Mouse (Mus musculus): ENCODE data around the gene Nelfcd.

Nelfcd gene

DNA sequence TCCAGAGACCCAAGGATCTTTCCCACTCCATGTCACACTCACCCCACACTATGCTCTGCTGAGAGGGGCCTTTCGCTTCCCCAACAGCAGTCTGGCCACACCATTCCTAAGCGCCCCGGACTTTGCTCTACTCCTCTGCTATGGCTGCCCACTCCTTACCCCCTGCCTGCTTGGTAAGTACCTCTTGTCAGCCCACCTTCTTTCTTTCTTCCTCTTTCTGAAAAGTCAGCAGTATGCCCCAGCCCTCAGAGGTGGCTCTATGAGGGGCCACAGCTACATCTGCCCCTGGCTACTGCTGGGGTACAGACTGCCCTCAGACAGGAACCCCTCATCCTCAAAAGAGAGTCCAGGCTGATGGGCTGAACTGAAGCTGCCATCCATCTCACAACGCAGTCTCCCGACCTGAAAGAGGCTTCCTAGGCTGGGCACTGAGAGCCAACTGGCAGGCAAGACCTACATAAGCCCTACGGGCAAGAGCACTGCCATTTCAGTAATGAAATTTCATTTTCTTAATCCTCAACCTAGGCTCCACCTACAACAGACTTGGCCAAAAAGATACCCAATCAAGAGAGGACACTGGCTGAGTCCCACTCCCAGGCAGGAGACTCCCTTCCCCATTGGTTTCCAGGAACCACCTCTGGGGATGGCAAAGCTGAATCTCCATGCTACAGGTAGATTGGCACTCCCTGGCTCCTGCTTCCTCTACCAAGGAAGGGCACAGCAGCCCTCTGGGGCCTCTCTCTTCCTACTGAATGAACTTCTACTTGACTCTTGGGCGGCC is 21.5 kb downstream of the Nelfcd start:
- no peak for DNase-seq (ENCODE audit: extremely low spot score)

DNA sequence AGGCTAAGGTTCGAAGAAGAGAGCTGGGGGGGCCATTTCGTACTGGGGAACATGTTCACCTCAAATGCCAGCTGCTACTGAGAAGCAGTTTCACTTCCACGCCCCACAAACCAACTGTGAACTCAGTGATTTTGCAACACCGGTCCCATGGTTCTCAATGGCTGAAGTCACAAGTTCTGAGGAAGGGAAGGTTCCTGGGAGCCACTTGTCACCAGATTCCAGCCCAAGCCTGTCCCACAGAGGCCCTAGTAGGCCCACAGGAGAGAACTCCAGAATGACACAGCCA is 22.0 kb downstream of the Nelfcd start:
- no peak for DNase-seq (ENCODE audit: extremely low spot score)

DNA sequence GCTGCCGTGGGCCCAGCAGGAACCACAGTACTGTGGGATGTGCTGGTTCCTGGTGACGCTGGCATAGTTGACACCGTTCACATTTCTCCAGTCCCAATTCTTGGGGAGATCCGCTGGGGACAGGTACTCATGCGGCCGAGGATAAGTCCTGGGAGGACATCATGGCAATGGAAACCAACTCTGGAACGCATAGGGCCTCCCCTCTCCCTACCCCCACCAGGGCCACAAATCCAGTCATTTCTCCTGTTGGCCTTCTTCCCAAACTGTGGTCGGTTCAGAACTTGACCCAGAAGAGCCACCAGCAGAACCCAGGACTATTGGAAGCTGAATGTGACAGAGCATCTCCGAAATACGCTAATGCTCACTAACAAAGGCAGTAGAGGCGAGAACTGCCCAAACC is 22.6 kb downstream of the Nelfcd start:
- DNase-seq (ENCODE audit: extremely low spot score): no peak

DNA sequence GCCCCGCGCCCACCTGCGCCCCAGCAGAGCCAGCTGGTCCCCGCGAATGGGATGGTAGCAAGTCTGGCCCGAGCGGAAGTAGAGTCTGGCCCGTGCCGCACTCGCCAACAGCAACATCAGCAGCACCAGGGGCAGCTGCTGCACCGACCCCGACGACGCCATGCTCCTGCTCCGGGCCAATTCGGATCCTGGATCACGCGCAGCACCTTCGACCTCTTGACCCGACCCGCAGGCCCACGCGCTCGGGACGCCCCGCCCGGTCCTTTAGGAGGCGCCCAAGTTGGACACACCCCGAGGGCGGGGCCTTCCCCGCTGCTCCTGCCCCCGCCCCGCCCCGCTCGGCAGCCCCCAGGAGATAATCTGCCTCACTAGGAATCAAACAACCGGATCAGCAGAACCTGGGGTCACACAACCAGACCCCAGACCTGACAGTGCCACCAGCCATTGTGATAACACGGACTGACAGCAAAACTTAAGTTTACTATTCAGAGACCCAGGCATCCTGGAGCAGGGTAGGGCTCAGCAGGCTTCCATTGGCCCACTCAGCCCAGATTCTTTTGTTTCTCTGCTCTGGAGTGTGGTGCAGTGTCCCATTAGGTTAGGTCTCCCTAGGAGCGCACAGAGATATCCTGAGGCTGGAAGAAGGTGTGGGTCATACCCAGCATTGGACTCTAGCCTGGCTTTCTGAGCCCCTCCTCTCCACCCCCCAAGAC is 23.3 kb downstream of the Nelfcd start, which contains the start of gene Ctsz:
Ctsz (minus strand) TSS at position 303 of the 713 bp plus-strand sequence.
- peak; percentile 79 for DNase-seq (ENCODE audit: extremely low spot score)

DNA sequence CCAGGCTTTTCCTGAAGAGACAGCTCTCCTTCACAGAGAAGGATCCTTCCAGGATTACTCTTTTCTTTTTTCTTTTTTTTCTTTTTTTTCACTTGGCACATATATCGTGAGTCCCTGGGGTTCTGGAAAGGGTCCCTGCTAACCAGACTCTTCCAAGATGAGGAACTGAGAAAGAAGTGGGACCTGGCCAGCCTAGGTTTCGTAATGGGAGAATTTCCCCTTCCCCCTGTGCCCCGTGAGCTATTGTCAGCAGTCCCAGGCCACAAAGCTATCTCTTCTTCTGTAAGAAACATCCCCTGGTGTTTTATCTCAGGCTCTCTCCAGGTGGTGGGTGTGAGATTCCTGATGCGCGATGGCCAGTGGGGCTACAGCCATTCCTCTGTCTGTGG is 23.8 kb downstream of the Nelfcd start:
- DNase-seq (ENCODE audit: extremely low spot score): no peak

DNA sequence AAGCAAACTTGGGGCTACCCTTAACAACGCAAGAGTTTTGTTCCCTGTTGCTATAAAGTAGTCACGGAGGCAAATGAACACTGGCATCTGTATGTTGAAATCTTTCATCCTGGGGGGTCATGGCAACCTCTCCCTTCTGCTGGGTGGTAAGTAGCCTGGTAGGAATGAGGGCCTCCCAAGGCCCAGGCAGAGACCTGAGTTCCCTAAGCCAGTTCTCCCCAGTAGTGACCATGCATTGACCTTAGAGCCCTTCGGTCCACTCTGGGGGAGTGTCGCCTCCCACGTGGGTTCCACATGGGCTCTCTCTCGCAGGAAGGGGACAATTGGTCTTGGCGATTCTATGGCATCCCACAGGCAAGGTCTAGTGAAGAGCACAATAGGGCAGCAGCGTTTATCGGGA is 24.4 kb downstream of the Nelfcd start:
- DNase-seq (ENCODE audit: extremely low spot score): no peak

DNA sequence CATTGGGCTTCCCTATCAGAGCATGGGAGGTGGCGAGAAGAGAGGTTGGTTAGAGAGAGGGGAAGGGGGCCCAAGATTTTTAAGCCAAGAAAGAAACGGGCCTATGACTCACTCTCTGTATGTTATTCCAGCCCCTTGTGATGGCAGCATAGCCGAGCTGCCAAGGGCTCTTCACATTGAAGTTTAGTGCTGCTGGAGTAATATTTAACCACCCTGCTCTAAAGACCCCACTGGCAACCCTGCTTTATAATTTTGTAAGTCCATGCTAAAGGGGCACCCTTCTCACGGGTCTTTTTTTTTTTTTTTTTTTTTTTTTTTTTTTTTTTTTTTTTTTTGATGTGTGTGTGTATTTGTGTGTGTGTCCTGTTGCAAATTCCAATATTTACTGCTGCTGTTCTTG is 26.3 kb downstream of the Nelfcd start:
- no peak for DNase-seq (ENCODE audit: extremely low spot score)

DNA sequence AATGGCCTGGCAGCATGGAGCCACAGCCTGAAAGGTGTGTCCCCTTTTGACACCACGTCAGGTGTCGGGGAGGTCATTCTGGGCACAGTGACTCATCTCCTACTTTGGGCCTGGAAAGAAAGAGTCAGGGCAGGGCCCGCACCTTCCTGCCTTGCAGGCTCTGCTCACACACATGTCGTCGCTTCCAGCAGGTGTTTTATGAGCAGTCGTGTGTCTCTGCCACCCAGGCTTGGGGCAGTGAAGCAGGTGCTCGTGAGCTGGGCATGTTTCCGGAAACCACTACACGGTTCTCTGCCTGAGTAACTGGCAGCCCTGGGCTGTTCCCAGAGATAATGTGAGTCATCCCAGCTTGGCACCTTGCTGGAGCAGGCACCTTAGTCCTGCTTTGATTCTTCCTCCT is 26.9 kb downstream of the Nelfcd start:
- DNase-seq (ENCODE audit: extremely low spot score): no peak

DNA sequence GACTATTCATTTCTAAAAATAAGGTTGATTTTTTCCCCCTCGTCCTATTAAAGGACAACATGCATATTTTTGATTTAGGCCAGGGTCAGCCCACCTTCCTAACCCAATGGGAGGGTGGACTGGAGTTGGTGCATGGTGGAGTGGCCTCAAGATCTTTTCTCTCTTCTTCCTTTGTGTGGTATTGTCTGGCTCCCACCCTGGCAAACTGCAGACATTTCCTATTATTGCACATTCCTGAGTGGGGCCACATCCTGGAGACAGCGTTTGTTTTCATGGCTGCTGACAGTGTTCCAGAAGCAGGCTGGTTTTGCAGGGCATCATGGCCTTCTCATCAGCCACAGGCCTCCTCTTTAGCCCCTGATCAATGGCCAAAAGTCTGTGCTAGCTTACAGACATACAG is 27.4 kb downstream of the Nelfcd start:
- no peak for DNase-seq (ENCODE audit: extremely low spot score)

DNA sequence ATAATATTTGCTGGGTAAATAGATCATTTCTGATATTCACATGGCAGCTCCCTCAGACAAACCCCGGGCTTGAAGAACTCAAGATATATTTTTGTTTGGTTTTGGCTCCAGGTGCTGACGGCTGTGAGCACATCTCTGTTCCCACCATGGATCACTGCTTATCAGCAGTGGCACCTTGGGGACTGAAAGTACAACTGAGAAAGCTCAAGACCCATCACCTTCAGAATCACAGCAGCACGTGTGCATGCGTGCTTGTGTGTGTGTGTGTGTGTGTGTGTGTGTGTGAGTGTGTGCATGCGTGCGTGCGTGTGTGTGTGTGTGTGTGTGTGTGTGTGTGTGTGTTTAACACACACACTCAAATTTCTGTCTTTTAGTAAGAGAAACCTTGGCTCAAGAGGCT is 28.8 kb downstream of the Nelfcd start:
- DNase-seq (ENCODE audit: extremely low spot score): no peak

DNA sequence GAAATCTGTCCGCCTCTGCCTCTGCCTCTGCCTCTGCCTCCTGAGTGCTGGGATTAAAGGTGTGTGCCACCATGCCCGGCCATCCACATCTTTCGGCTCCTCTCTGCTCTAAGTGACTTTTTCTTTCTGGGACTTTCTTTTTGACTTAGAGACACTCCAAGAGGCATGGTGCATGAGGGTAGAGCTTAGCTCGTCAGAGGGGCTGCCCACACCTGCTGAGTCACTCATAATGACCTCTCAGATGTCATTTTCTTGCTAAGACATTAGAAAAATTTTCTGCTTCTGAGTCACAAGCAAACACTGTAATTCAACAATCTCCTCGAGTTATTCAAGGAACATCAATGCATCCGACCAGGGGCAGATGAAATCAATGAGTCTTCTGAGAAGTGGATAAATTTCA is 29.4 kb downstream of the Nelfcd start:
- no peak for DNase-seq (ENCODE audit: extremely low spot score)

DNA sequence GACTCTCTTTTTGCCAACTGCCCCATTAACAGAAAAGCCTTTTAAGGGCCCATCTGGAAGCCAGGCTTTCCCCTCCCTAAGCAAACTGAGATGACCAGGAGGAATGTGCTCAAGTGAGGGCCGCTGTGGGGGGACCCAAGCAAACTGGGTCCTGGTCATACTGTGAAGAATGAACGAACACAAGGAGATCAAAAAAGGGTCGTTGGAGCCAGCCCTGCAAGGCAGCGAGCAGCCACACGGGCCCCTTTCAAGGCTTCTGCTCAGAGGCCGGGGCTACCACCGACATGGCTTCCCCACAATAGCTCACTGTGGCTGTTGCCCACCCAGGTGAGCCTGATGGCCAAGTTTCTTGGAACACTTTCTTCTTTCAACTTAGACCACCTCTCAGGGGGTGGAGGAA is 30.9 kb downstream of the Nelfcd start:
- DNase-seq (ENCODE audit: extremely low spot score): no peak

DNA sequence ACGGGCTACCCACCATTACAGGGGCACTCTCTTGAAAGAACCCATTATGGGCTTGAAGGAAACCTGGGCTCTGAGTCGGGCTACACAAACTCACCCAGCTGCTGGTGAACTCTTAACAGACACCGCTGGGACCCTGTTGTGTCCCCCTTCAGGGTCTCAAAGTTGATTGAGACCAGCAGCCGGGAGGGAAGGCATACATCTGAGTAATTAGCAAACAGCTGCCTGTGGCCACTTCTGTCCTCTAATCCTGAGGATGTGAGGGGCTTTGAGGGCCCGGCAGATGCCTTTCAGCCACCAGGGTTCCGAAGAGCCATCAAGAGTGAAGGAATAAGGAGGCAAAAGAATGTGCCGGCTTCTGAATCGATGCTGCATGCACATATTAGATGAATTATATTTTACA is 31.3 kb downstream of the Nelfcd start:
- DNase-seq (ENCODE audit: extremely low spot score): no peak

DNA sequence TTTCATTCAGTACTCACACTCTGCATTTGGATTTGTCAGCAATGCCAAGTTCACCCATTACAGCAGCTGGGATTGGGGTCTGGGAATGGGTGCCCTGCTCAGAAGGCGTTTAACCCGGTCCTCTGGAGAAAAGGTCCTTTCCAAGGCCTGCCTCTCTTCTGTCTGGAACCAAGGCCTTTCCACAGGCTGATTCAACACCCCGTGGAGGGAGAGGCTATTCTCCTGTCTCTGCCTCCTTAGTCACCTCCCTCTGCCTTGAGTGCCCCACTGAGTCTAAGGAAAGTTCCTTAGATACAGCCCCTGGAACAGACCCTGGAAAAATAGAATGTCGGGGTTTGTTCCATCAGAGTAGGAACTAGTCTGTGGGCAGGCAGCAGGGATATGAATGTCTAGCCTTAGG is 32.8 kb downstream of the Nelfcd start:
- DNase-seq (ENCODE audit: extremely low spot score): no peak

DNA sequence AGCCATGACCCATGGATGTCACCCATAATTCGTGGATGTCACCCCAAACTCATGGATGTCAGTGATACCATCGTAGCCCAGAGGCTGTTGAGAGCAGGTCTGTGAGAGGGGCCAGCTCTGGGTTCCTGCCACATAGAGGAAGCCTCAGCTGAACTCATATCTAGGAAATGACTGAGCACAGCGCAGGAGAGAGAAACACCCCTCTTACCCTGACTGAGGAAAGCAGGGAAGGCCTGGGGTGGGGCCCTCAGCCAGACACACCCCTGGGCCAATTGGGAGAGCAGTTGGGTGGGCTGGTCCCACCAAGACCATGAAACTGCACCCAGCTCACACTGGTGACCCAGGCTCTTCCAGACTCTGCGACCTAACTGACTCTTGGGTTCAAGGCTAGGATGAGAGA is 34.7 kb downstream of the Nelfcd start, which contains the start of gene Tubb1:
Tubb1 (plus strand) TSS at position 343 of the 400 bp plus-strand sequence.
- no peak for DNase-seq (ENCODE audit: extremely low spot score)

DNA sequence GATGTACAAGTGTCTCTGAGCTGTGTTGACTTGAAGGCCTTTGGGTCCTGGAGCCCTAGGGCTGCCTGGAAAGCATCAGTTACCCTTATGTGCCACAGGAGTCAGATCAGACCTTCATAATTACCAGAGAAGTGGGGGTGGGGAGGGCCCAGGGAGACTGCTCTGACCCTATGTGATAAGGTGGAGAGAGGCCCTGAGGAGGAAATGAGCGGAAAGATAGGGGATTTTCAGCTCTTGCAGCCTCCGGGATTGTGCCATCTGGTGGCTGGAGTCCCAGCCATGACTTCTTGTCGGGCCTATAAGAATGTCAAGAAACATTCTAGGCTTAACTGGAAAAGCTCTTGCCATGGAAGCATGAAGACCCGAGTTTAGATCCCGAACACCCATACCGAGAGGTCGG is 38.1 kb downstream of the Nelfcd start:
- no peak for DNase-seq (ENCODE audit: extremely low spot score)

DNA sequence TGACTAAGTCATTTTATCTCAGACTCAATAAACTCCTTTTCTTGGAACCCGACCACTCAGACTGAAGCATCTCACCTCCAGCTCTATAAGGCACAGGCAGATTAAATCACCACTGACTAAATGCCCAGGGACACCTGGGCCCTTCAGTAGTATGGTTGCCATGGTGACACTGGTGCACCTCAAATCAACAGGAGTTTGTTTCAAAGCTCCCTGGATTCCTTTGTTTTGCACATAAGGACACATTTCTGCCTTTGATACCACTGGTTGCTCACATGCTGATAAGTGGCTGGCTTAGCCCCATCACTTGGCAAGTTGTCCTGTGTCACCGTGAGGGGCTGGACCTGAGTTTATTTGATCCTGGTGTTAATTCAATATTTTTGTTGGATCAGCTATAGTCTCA is 43.8 kb downstream of the Nelfcd start:
- no peak for DNase-seq (ENCODE audit: extremely low spot score)

DNA sequence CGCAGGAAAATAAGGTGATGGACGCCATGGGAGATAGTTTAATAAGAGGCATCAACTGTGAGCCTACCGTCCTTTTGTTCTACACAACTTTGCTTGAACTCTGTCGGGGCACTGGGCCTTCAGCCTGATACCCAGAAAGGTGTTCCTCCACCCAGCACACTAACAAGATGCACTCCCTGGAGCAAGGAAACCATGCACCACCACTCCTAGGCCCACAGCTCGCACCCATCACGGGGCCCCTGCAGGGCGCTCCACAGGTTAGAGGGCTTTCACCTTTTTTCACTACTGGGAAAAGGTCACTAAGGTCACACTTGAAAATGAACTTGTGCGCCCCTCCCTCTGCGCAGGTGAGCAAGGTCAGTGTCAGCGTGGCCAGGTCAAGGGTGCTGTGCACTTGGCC is 47.8 kb downstream of the Nelfcd start:
- no peak for DNase-seq (ENCODE audit: extremely low spot score)

DNA sequence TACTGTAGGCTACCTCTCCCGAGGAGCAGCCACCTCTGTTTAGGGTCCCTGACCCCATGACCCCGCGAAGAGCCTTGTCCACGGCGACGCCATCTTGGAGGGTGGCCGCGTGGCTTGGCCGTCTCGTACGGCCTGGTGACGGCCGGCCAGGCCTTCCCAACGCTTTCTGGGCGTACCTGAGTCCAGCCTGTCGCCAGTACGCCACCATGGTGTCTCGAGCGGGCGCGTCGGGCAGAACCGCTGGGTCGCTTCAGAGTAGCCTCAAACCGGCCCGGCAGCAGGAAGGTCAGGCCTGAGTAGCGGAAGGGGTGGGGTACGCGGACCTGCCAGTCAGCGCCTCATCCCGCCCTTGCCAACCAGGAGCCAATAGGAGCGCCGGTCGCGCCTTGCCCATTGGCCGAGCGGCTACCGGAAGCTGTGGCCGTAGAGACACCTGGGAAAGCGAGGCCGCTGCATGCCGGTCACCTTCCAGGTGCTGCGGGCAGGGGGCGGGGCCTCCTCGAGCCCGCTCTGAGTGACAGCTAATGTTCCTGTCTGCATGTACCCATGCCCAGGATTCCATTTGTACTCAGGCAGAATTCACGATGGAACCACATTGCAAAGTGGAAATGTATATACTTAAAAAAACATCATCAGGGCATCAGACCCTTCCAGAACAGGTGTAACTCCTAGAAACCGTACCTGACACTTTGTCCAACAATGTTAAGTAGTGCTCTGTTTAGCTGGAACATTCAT is 48.4 kb downstream of the Nelfcd start, which contains the start of gene Atp5e:
Atp5e (minus strand) TSS at position 317 of the 735 bp plus-strand sequence.
- peak; percentile 93 for DNase-seq (ENCODE audit: extremely low spot score)

DNA sequence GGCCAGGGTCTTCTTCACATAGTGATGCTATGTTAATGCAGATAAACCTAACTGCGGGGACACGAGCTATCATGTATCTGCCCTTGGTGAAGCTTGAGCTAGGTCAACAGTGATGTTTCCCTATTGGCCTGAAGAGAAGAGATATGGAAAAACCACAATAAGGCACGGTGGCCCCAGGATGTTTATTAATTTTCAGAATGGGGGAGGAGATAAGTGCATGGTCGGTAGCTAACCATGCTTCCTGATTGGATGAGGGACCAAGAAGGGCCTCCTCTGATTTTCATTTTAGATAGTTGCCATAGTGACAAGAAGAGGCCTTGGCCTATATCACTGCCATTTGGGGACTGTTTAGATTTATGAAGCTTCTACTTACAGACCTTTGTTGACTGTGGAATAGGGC is 54.7 kb downstream of the Nelfcd start:
- no peak for DNase-seq (ENCODE audit: extremely low spot score)

DNA sequence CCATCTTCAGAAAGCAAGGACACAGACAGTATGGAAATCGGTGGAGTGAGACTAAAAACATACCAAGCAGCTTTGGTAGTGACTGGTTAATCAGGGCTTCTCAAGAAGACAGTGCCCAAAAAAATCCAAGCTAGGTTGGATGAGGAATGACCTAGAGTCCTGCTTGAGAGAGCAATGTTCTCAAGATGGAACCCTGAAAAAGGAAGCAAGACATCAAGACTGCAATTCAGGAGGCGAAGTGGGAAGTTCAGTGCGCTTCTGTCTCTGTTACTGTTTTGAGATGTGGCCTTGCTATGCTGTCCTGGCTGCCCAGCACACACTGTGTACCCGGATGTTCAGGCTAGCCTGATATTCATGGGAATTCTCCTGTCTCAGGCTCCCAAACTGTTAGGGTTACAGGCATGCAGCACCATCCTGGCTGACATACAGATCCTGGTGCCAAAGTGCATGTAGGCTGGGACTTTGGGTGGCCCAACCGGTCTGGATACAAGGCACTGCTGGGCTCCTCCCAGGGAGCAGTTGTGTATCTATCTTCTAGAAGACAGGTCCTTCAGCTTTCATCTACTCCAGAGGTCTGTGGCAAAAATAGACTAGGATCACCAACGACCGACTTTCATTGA is 55.3 kb downstream of the Nelfcd start:
- DNase-seq (ENCODE audit: extremely low spot score): no peak

DNA sequence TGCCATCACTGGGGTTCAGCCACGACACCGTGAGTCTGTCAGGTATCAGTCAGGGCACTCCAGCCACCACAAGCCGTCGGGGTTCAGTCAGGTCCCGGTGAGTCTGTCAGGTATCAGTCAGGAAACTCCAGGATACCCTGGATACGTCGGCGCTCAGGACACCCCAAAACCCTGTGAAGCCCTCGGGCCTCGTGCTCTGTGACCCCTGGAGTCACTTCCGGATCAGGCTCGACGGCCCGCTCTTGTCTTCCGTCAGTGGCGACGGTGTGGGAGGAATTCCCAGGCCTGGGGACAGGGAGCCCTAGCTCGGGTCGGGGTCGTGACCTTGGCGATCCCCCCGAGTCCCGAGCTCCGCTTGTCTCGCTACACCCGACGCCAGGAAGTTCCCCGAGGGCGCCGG is 56.8 kb downstream of the Nelfcd start:
- no peak for DNase-seq (ENCODE audit: extremely low spot score)
